Mouse (Mus musculus) retina, postnatal 7 days (tissue): ENCODE results near the gene C1s2.
"Not testable (repeated sequence)": the region's sequence is repeated elsewhere in the genome, so short reads cannot be mapped to it uniquely, and the experiment has no call there.

Source experiments
- DNase-seq: peaks from one replicate; pipeline ENCODE4 v3.0.0-alpha.2; 2012; ENCODE audit warnings: low read depth, low spot score

The C1s2 gene

DNA sequence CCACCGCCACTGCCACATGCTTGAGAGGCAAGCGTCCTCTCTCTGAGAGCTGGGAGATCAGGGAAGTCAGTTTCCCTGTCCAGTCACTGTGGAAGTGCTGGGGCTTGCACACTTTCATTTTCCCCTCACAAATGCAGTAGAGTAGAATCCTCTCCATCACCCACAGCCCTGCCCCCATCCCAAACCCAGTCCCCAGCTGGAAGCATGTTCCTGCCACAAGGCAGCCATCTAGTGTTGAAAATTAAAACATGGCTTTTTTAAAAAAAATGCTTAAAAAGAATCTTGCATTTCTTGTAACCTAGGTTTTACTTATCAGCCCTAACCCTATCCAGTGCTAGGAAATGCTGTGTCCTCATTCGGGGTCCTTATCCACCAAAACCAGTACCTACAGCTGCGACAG is 4.2 kb upstream of the C1s2 start:
- DNase-seq = no peak

DNA sequence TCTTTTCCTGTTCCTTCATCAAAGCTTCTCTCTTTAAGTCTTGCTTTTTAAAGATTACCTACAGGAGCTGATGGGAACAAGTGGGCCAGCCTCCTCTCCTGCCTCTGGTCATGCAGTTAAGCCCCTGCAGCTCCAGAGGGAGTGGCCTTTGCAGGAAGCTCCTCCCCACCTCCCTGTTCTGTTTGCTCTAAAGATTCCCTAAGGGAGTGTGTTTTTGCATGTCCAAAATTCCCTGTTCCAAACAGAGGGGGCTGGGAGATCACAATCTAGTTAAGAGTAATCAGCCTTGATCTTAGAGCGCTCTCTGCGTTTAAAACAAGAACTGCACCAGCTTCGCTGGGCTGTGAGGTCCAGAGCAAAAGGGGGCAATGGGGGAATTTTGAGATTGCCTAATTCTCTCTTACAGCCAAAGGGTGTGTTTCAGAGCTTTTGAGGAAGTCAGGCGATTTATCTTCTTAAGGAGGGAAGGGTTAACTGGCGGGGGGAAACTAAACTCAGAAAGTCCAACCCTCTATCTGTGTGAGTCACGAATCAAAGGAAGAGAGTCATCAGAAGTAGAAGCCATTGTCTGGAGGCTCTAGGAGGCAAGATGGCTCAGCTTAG is 1.1 kb upstream of the C1s2 start:
- not testable (repeated sequence) for DNase-seq

DNA sequence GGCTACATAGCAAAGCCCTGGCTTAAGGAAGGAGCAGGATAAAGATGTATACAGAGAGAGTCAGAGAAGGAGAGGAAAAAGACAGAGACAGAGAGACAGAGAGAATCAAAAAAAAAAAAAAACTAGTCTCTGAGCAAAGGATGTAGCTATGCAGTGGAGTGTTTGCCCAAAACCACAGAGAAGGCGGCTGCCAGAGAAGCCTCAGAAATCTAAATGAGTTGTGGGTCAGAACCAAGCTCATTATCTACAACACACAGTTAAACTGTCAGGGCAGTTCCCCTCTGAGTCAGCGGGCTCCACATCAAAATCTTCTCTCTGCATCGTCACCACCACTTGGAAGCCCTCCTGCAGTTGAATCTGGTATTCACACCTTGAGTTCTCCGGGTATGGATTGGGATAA is 5.1 kb downstream of the C1s2 start:
- DNase-seq = no peak

DNA sequence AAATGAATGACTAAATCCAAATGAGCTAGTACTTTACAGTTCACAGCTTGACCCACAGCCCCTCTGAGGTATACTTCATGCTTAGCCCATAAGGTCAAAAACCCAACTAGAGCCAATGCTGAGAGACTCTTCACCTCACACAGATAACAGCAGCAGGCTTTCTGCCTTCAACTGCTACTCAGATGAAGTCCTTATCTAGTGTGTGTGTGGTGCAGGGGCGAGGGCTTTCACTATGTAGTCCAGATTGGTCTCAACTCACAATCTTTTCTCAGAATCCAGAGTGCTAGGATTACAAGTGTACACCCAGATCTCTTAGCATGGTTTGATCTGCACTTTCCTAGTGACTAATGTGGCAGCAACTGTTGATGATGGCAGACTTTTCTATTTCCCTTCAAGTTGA is 9.7 kb downstream of the C1s2 start:
- DNase-seq = not testable (repeated sequence)

DNA sequence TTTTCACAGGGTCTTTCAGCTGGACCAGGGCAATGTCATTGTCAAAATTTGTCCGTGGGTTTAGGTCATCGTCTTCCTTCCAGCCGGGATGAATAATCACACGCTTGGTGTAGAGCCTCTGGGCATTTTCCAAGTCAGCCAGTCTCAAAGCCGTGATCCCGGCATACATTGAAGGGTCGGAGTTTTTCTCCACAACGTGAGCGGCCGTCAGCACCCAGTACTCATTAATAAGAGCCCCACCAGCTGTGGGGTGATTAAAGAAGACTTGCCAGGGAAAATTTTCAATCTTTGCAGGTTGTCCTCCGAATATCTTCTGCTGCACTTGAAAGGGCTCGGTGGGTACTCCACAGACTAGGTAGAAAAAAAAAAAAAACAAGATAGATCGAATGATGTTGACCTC is 10.3 kb downstream of the C1s2 start:
- DNase-seq = no peak

DNA sequence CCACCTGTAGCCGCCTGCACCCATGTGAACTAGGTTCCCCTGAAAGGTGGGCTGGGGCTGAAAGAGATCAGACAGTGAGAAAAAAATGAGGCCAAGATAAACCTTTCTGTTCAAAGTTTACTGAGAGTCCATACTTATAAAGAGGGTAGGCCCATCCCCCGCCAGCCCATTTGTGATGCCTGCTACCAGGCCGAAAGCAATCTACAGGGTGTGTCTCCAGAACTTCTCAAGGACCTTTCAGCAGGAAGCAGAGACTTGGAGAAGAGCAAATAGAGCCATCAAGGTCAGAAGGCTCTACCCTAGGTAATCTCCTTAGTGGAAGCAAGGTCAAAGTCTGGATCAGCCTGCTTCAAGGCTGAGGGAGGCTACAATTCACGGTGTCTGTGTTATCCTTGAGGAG is 33.9 kb downstream of the C1s2 start:
- DNase-seq = no peak

DNA sequence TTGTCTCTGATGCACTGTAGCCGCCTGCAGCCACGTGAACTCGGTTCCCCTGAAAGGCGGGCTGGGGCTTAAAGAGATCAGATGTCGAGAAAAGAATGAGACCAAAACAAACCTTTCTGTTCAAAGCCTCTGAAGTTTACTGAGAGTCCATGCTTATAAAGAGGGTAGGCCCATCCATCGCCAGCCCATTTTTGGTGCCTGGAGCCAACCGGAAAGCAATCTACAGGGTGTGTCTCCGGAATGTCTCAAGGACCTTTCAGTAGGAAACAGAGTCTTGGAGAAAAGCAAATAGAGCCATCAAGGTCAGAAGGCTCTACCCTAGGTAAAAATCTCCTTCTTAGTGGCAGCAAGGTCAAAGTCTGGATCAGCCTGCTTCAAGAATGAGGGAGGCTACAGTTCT is 42.8 kb downstream of the C1s2 start:
- DNase-seq = no peak

DNA sequence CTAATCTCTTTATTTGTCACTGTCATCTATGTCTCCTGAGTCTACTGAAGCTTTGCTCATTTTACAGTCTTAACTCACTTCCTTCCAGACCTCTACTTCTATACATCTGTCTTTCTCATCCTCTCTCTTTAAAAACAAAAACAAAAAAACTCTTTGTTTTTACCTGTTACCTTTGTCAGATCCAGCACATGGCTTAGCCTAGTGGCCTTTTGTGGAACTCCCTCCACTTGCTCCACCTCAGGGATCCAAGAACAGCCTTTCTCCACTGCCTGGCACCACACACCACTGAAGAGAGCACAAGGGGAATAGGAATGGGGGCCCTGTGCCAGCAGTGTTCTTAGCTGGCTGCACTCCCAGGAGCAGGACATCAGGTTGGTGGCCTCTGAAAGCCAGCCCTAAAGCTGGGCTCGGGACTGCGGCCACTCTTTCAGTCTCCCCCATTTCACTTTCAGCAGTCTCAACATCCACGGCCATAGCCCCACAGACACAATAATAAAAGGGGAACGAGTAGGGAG is 43.6 kb downstream of the C1s2 start:
- no peak for DNase-seq

DNA sequence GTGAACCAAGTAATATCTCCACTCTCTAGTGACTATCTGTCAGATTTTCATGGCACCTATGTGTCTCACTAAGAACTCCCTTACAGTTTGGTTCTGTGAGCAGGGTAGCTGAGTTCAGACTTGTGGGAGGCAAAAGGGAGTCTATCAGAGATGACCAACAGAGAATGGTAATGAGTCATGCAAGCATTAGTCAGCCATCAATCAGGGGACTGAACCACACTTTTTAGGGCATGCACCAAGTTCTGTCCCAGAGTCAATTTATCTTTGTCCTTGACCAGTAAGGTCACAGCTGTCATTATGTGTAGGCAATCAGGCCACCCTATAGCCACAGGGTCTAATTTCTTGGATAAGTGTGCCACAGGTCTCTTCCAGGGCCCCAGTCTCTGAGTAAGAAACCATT is 47.1 kb downstream of the C1s2 start:
- no peak for DNase-seq

DNA sequence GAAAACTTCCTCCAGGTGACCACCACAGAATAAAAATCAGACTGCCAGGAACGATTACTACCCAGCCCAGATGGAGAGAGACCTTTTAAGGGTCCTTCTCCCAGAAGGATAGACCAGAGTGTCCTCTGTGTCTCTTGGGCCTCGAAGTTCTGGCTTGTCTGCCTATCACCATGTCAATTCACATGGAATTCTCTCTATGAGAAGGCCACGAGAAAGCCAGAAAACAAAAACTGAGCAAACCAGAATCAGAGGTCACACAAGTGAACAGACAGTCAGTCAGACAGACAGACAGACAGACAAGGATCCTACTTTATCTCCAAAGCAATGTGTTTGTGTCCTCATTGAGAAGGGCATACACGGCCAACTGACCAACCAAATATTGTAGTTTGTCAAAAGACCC is 49.6 kb downstream of the C1s2 start:
- no peak for DNase-seq

DNA sequence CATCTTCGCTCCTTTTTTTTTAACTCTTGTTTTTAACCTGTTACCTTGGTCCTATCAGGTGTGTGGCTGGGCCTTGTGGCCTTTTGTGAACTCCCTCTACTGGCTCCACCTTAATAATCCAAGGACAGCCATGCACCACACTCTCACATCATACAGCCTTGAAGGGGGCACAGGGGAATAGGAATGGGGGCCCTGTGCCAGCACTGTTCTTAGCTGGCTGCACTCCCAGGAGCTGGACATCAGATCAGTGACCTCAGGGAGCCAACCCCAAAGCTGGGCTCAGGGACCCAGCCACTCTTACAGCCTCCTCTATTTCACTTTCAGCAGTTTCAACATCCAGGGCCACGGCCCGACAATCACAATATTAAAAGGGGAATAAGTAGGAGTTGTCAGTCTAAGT is 50.1 kb downstream of the C1s2 start:
- DNase-seq = no peak

DNA sequence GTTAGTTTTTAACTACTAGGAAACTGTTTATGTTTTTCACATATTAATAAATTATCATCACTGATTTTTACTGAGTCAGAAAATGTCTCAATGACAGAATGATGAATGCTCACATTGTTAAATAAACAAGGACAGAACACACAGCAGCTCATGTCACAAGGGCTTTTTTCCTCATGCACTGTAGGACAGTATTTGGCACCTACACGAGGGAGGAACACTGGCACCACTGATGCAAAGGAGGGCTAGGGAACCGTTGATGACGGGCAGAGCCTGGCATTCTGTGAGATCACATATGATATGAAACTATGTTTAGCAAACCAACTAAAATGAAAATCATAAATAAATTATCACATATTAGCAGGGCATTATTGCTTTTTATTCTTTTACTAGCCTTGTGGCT is 51.0 kb downstream of the C1s2 start:
- no peak for DNase-seq

DNA sequence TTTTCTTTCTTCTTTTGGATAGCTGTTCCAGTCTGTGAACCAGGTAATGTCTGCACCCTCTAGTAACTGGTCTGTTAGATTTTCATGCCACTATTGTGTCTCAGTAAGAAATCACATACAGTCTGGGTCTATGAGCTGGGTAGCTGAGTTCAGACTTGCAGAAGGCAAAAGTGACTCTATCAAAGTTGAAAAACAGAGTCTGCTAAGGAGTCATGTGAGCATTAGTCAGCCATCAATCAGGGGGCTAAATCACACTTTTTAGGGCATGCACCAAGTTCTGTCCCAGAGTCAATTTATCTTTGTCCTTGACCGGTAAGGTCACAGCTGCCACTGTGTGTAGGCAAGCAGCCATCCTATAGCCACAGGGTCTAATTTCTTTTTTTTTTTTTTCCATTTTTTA is 53.7 kb downstream of the C1s2 start:
- DNase-seq = no peak

DNA sequence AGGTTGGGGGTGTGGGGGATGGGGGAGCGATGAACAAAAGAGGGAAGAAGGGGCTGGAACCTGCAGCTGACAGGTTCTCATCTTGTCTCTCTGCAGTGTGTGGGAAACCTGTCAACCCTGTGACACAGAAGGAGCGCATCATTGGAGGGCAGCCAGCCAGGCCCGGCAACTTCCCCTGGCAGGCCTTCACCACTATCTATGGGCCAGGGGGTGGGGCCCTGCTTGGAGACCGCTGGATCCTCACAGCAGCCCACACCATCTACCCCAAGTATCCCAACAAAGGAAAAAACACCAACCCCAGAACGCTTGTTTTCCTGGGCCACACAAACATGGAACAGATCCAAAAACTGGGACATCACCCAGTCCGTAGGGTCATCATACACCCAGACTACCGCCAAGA is 55.7 kb downstream of the C1s2 start:
- not testable (repeated sequence) for DNase-seq

DNA sequence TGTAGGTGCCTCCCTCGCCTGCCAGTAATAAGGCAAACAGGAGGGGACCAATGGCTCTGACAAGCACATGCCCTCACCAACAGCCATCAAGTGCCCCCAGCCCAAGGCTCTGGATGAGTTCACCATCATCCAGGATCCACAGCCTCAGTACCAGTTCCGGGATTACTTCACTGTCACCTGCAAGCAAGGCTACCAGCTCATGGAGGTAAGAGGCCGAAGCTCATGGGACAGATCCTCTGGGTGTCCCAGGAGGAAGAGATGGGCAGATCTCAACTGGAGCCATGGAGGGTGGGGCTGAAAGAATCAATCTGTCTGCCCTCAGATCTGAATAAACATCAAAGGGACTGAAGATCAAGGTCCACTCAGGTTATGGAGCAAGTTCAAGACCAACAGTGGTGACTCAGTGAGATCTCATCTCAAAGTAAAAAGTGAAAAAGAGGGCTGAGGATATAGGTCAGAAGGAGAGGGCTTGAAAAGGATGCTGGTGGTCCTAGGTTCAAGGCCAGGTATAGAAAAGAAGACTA is 60.7 kb downstream of the C1s2 start:
- not testable (repeated sequence) for DNase-seq
